Mouse (Mus musculus): ENCODE data around the gene Sparcl1. TPM values are rescaled to one million over a fixed set of nuclear protein-coding genes. Genes with fewer than 3 reads are reported as not detected.

The Sparcl1 gene
- polyA plus RNA-seq, 1 experiment from 2014 or later = 117 TPM

DNA sequence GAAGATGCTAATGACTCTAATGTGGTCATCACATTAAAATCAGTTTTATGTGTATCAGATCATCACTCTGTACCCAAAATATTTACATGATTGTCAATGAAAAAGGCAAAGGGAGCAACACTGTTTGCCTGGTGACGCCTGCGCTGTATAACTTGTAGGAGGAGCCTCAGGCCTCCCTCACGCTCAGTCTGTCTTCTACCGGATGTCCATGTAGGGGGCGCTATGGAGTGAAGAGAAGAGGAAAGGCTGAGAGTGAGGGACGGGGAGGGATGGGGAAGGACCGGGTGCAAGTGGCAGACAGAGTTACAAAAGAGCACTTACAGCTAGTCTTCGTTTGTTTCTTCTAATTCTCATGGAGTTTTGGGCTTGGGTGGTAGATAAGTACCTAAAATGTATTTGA is 60.6 kb downstream of the Sparcl1 start:
- peaks cover 5% of the 10 kb centered on the region; the same call in 1 of the 2 replicates for H3K4me1 ChIP-seq (ENCODE audit: control insufficient read depth, insufficient read depth, low read length)
- no peaks in the 10 kb centered on the region for H3K9me3 ChIP-seq (ENCODE audit: control insufficient read depth, low read length)
- no peak overlapping the region for H3K4me2 ChIP-seq (ENCODE audit: low read depth, low read length)
- H3K27ac ChIP-seq (replicated peaks; ENCODE audit: low read depth, low read length) = no peak overlapping the region
- H3K9ac ChIP-seq (ENCODE audit: low read depth, low read length) = no peak overlapping the region
- H3K27me3 ChIP-seq (replicated peaks; ENCODE audit: control insufficient read depth, insufficient read depth, low read length) = no peaks in the 10 kb centered on the region
- no peak overlapping the region for H3K4me3 ChIP-seq (ENCODE audit: low read depth, low read length)
- DNase-seq (ENCODE audit: low spot score) (no peak), ATAC-seq (ENCODE audit: low read depth) (no peak)
- peaks cover 37% of the 10 kb centered on the region for H3K36me3 ChIP-seq (ENCODE audit: control insufficient read depth, insufficient read depth, low read length)
- WGBS = 63% methylated on average over 8 of the region's 8 CpGs

GRCm38 (mm10) chr5:104048139-104048538 is 65.4 kb downstream of the Sparcl1 start:
- ATAC-seq (ENCODE audit: low read depth) = no peak
- Histone ChIP-seq H3K36me3 (ENCODE audit: control insufficient read depth, insufficient read depth, low read length) (peaks cover 26% of the 10 kb centered on the region), H3K4me3 (ENCODE audit: low read depth, low read length) (peak overlapping the region; percentile 86), H3K9me3 (ENCODE audit: control insufficient read depth, low read length) (no peaks in the 10 kb centered on the region), H3K4me1 (ENCODE audit: control insufficient read depth, insufficient read depth, low read length) (peaks cover 18% of the 10 kb centered on the region; the same call in 1 of the 2 replicates), H3K27ac (replicated peaks; ENCODE audit: low read depth, low read length) (no peak overlapping the region), H3K27me3 (replicated peaks; ENCODE audit: control insufficient read depth, insufficient read depth, low read length) (no peaks in the 10 kb centered on the region), H3K4me2 (ENCODE audit: low read depth, low read length) (peak overlapping the region; percentile 72), H3K9ac (ENCODE audit: low read depth, low read length) (peak overlapping the region; percentile 92)
- no peak for DNase-seq (ENCODE audit: low spot score)
- 43% methylated on average over 4 of the region's 4 CpGs for WGBS

GRCm38 (mm10) chr5:104047200-104048105 is 66.1 kb downstream of the Sparcl1 start:
- peak; percentile 2; the same call in 1 of the 2 replicates for ATAC-seq (ENCODE audit: low read depth)
- Histone ChIP-seq H3K36me3 (ENCODE audit: control insufficient read depth, insufficient read depth, low read length) (peaks cover 24% of the 10 kb centered on the region), H3K9ac (ENCODE audit: low read depth, low read length) (peak overlapping the region; percentile 92), H3K27ac (replicated peaks; ENCODE audit: low read depth, low read length) (peak overlapping the region; percentile 87), H3K9me3 (ENCODE audit: control insufficient read depth, low read length) (no peaks in the 10 kb centered on the region), H3K4me3 (ENCODE audit: low read depth, low read length) (peak overlapping the region; percentile 86), H3K4me1 (ENCODE audit: control insufficient read depth, insufficient read depth, low read length) (peaks cover 18% of the 10 kb centered on the region; the same call in 1 of the 2 replicates), H3K4me2 (ENCODE audit: low read depth, low read length) (peak overlapping the region; percentile 72), H3K27me3 (replicated peaks; ENCODE audit: control insufficient read depth, insufficient read depth, low read length) (no peaks in the 10 kb centered on the region)
- DNase-seq (ENCODE audit: low spot score) = no peak
- WGBS = 4% methylated on average over 19 of the region's 19 CpGs

- 6% methylated on average over 65 of the region's 90 CpGs for WGBS
- Histone ChIP-seq H3K9ac (ENCODE audit: low read depth, low read length) (peak within 1 kb of the TSS; percentile 92), H3K4me1 (ENCODE audit: control insufficient read depth, insufficient read depth, low read length) (peaks cover 18% of the 10 kb centered on the region; the same call in 1 of the 2 replicates)
Measured at GRCm38 (mm10) chr5:104046256-104047199, 67.0 kb downstream of the Sparcl1 start, which contains the start of gene Nudt9. Gene Nudt9, plus strand, starts transcription at chr5:104046306.

DNA sequence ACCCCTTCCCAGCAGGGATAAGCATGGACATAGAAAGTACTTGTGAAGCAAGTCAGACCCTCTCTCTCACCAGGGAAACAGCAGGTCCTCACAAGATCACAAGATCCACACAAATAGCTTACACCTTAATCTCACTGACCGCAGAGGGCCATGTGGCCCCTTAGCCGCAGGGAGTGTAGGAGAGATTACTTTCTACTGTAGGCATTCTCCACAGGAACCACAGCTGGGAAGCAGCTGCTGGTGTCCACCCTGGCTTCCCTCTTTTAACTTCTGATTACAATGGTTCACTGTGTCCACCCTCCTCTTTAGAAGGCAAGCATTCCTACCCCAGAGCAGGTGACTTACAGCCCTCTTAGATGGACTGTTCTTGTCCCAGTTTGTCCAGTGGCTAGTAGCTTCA is 69.8 kb downstream of the Sparcl1 start:
- Histone ChIP-seq H3K4me2 (ENCODE audit: low read depth, low read length) (no peak overlapping the region), H3K27ac (replicated peaks; ENCODE audit: low read depth, low read length) (peak overlapping the region; percentile 40; the same call in 1 of the 2 replicates), H3K9ac (ENCODE audit: low read depth, low read length) (no peak overlapping the region), H3K27me3 (replicated peaks; ENCODE audit: control insufficient read depth, insufficient read depth, low read length) (no peaks in the 10 kb centered on the region), H3K9me3 (ENCODE audit: control insufficient read depth, low read length) (no peaks in the 10 kb centered on the region), H3K4me3 (ENCODE audit: low read depth, low read length) (no peak overlapping the region), H3K4me1 (ENCODE audit: control insufficient read depth, insufficient read depth, low read length) (peaks cover 18% of the 10 kb centered on the region; the same call in 1 of the 2 replicates), H3K36me3 (ENCODE audit: control insufficient read depth, insufficient read depth, low read length) (no peaks in the 10 kb centered on the region)
- 52% methylated on average over 2 of the region's 2 CpGs for WGBS
- no peak for ATAC-seq (ENCODE audit: low read depth)
- DNase-seq (ENCODE audit: low spot score) = no peak

More at GRCm38 (mm10) chr5:104046256-104047199, 67.0 kb downstream of the Sparcl1 start, which contains the start of gene Nudt9:
- peak; percentile 99 for ATAC-seq (ENCODE audit: low read depth)
- peak; percentile 99 for DNase-seq (ENCODE audit: low spot score)
- no peaks in the 10 kb centered on the region for H3K27me3 ChIP-seq (replicated peaks; ENCODE audit: control insufficient read depth, insufficient read depth, low read length)
- peaks cover 15% of the 10 kb centered on the region for H3K36me3 ChIP-seq (ENCODE audit: control insufficient read depth, insufficient read depth, low read length)
- H3K4me3 ChIP-seq (ENCODE audit: low read depth, low read length) = peak within 1 kb of the TSS; percentile 86
- H3K27ac ChIP-seq (replicated peaks; ENCODE audit: low read depth, low read length) = peak within 1 kb of the TSS; percentile 87
- H3K9me3 ChIP-seq (ENCODE audit: control insufficient read depth, low read length) = no peaks in the 10 kb centered on the region
- H3K4me2 ChIP-seq (ENCODE audit: low read depth, low read length) = peak within 1 kb of the TSS; percentile 72

- peak overlapping the region; percentile 52 for H3K27ac ChIP-seq (replicated peaks; ENCODE audit: low read depth, low read length)
- DNase-seq (ENCODE audit: low spot score) (peak; percentile 52), ATAC-seq (ENCODE audit: low read depth) (no peak)
- WGBS = 67% methylated on average over 2 of the region's 2 CpGs
- H3K4me3 ChIP-seq (ENCODE audit: low read depth, low read length) = no peak overlapping the region
- no peaks in the 10 kb centered on the region for H3K27me3 ChIP-seq (replicated peaks; ENCODE audit: control insufficient read depth, insufficient read depth, low read length)
- H3K4me2 ChIP-seq (ENCODE audit: low read depth, low read length) = no peak overlapping the region
- H3K4me1 ChIP-seq (ENCODE audit: control insufficient read depth, insufficient read depth, low read length) = peaks cover 13% of the 10 kb centered on the region; the same call in 1 of the 2 replicates
- H3K9me3 ChIP-seq (ENCODE audit: control insufficient read depth, low read length) = no peaks in the 10 kb centered on the region
- no peaks in the 10 kb centered on the region for H3K36me3 ChIP-seq (ENCODE audit: control insufficient read depth, insufficient read depth, low read length)
- H3K9ac ChIP-seq (ENCODE audit: low read depth, low read length) = no peak overlapping the region
Measured at GRCm38 (mm10) chr5:104042906-104043305, 70.6 kb downstream of the Sparcl1 start.

DNA sequence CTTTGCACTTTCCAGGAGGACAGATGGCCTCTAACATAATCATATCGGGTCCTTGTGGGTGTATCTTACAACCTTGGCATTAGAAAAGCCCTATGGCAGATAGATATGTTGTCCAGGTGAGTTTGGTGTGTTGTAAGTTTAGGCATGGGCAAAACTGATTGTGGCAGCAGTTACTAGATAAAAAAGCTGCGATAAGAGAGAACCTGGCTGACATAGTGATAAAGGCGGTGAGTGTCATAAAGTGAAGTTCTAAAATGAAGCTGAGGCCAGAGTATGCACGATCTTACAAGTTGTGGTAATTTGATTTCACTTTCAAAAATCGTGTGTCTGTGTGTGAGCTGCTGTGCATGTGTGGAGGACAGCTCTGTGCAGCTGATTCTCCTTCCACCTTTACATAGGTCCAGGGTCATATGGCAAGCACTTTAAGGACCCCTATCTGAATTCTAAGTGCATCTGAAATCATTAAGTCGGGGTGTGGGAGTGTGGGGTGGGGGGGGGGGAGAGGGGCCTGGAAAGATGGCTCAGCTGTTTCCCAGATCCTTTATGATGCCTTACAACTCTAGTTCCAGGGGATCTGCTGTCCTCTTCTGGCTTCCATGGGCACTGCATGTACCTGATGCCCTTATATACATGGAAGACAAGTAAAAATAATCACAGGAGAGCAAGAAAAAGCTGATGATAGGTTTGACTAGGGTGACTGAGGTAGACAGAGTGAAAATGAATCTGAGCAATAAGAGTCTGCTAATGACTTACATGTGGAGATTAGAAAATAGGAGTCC is 74.2 kb downstream of the Sparcl1 start:
- WGBS = 63% methylated on average over 6 of the region's 6 CpGs
- H3K36me3 ChIP-seq (ENCODE audit: control insufficient read depth, insufficient read depth, low read length) = no peaks in the 10 kb centered on the region
- no peaks in the 10 kb centered on the region for H3K27me3 ChIP-seq (replicated peaks; ENCODE audit: control insufficient read depth, insufficient read depth, low read length)
- no peak overlapping the region for H3K27ac ChIP-seq (replicated peaks; ENCODE audit: low read depth, low read length)
- no peak for ATAC-seq (ENCODE audit: low read depth)
- H3K9me3 ChIP-seq (ENCODE audit: control insufficient read depth, low read length) = no peaks in the 10 kb centered on the region
- H3K4me3 ChIP-seq (ENCODE audit: low read depth, low read length) = no peak overlapping the region
- peaks cover 5% of the 10 kb centered on the region; the same call in 1 of the 2 replicates for H3K4me1 ChIP-seq (ENCODE audit: control insufficient read depth, insufficient read depth, low read length)
- H3K9ac ChIP-seq (ENCODE audit: low read depth, low read length) = no peak overlapping the region
- no peak overlapping the region for H3K4me2 ChIP-seq (ENCODE audit: low read depth, low read length)
- no peak for DNase-seq (ENCODE audit: low spot score)
